In the genomic region with DNA sequence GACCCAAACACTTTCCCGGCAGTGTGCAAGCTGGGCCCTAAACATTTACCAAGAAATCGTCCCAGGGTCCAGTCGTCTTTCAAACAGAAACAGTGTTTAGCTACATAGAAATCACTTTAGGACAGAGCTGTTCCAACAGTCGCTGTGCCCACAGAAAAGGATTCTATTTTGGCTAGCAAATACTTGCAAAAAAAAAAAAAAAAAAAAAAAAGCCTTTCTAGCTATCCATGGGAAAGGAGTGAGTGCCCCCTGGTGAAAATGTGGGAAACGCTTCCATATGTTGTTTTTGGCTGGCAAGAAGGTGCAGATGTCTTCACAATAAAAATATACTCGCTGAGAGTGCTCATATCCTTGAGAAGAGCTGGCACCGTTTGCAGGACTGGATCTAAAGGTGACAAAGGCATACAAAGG, we compare ENCODE assay signal across 9 mouse cellular contexts.
DNase-seq lines count a peak whose midpoint lies in the region; ATAC-seq and TF ChIP-seq lines count a peak whose summit lies in the region.
"Had no signal": no experiment of that assay in that cellular context is flagged by ENCODE, and none has a peak within 500 bp of the region (broad histone marks: within the 10 kb centered on the region; RNA-seq: fewer than 3 reads in every experiment).

No protein-coding gene starts in this region.

- no peak overlapping the region for H3K4me3 ChIP-seq in gastrocnemius, adult 2 months
- no peak overlapping the region for H3K4me3 ChIP-seq in forebrain, embryonic 16.5 days (replicated peaks; ENCODE audit: low read length)
- H3K4me3 ChIP-seq: embryonic facial prominence, embryonic 13.5 days had no signal

- H3K27ac ChIP-seq in gastrocnemius, adult 2 months: no peak overlapping the region
- peak overlapping the region; percentile 72 for H3K27ac ChIP-seq in forebrain, embryonic 16.5 days (ENCODE audit: low read length)
- H3K27ac ChIP-seq: embryonic facial prominence, embryonic 13.5 days had no signal

- peaks cover 10% of the 10 kb centered on the region; the same call in 1 of the 2 replicates for H3K9me3 ChIP-seq in forebrain, embryonic 16.5 days (ENCODE audit: control insufficient read depth, low read length)

- peak; percentile 45 for TF ChIP-seq CTCF in gastrocnemius, adult 2 months (IDR thresholded peaks at IDR 0.05)

- no peak overlapping the region for H3K9ac ChIP-seq in forebrain, embryonic 16.5 days (replicated peaks; ENCODE audit: low read depth, low read length)
- H3K9ac ChIP-seq: embryonic facial prominence, embryonic 13.5 days had no signal

- H3K4me1 ChIP-seq in forebrain, embryonic 16.5 days (replicated peaks; ENCODE audit: control insufficient read depth, insufficient read depth, low read length): peaks cover 27% of the 10 kb centered on the region

- peak overlapping the region; percentile 45 for H3K4me2 ChIP-seq in forebrain, embryonic 16.5 days (ENCODE audit: low read length)
- H3K4me2 ChIP-seq: embryonic facial prominence, embryonic 13.5 days had no signal

- 4% methylated on average over 7 of the region's 7 CpGs for WGBS in forebrain, embryonic 16.5 days

- no peaks in the 10 kb centered on the region for H3K27me3 ChIP-seq in forebrain, embryonic 16.5 days (replicated peaks; ENCODE audit: control insufficient read depth, insufficient read depth, low read length)
- H3K27me3 ChIP-seq: embryonic facial prominence, embryonic 13.5 days had no signal

- intact Hi-C loops in gastrocnemius, adult 2 months (cut with DNase I): loop anchor here (2.0 kb wide), 1 partner anchor 657 kb away; no protein-coding TSS in a partner anchor
- intact Hi-C loops in gastrocnemius, postnatal 14 days (cut with DNase I; ENCODE audit: low total_unique reads): loop anchor here (5.0 kb wide), 1 partner anchor 655 kb away; no protein-coding TSS in a partner anchor

- ATAC-seq in forebrain, embryonic 16.5 days: peak; percentile 66

- no peaks in the 10 kb centered on the region for H3K36me3 ChIP-seq in forebrain, embryonic 16.5 days (ENCODE audit: control insufficient read depth, insufficient read depth)
- H3K36me3 ChIP-seq: embryonic facial prominence, embryonic 13.5 days had no signal

- no peak for DNase-seq in gastrocnemius, adult 2 months
- DNase-seq in gastrocnemius, postnatal 14 days: no peak
- peak; percentile 61 for DNase-seq in cerebellum, adult 11-12 months
- DNase-seq in layer of hippocampus, adult 18-20 months (ENCODE audit: low spot score in 2 of 2): peak; percentile 57 to 84
- peak; percentile 55 for DNase-seq in mesoderm, embryonic 11.5 days (ENCODE audit: low read depth, low spot score)
- DNase-seq in yolk sac, embryonic 10.5 days (ENCODE audit: low spot score): peak; percentile 5
- no peak for DNase-seq in spleen, adult 18-20 months

Comparison
In these comparisons a context has a peak if more than half of its experiments do, and no peak if none do; other contexts are left out.
1. DNase-seq: peak in cerebellum, adult 11-12 months (single experiment), layer of hippocampus, adult 18-20 months (2 of 2), mesoderm, embryonic 11.5 days (single experiment) and yolk sac, embryonic 10.5 days (single experiment); none in gastrocnemius, adult 2 months (single experiment), gastrocnemius, postnatal 14 days (single experiment) and spleen, adult 18-20 months (0 of 2).